Mouse (Mus musculus): ENCODE measurements around the gene Ptprn2.

Ptprn2 gene

GRCm38 (mm10) chr12:116975547-116975946 lies 490.0 kb downstream of the Ptprn2 start:
- no peak for DNase-seq (ENCODE audit: inconsistent ontology term)

- no peak for DNase-seq (ENCODE audit: inconsistent ontology term)
These were observed 491.5 kb downstream of the Ptprn2 start for GRCm38 (mm10) chr12:116976981-116977380.

DNA sequence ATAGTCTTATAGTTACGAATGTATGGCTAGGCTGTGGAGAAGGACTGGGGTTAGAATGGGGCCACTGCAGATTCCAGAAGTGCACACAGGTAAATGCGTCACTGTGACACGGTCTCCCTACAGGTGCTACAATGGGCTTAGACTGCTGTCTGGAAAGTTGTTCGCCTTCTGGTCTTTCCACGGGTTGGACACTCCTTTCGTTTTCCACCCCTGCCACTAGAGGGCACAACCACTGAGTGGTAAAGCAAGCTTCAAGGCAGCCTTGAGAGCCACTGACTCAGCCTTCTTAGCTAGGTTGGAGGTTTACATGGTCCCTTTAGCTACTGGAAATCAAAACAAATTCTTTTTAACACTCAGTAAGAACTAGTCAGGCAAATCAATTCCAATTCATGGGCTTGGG lies 492.7 kb downstream of the Ptprn2 start:
- DNase-seq (ENCODE audit: inconsistent ontology term), result no peak

DNA sequence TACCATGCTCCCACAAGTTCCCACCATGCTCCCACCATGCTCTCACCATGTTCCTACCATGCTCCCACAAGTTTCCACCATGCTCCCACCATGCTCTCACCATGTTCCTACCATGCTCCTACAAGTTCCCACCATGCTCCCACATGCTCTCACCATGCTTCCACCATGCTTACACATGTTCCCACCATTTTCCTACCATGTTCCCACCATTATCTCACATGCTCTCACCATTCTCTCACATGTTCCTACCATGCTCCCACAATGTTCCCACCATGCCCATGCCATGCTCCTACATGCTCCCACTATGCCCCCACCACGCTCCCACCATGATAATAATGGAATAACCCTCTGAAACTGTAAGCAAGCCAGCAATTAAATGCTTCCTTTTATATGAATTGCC lies 495.8 kb downstream of the Ptprn2 start:
- DNase-seq (ENCODE audit: inconsistent ontology term), result no peak

DNA sequence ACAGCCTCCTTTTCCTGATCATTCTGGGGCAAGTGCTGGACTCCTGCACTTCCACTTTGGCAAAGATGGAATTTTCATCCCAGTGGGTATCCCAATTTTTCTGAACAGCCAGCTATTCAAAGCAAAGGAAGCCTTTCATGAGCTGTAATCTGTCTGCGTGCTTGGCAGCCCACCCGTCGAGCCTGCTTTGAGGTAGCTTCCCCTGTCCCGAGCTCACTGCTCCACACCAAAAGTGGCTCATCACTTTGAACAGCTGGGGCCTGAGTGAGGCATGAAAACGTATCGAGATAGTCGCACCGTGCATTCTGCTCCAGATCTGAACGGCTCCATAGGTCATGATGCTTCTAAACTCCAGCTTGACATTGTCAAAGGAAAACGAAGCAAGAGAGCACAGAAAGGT lies 503.6 kb downstream of the Ptprn2 start:
- DNase-seq (ENCODE audit: inconsistent ontology term), result peak; percentile 22

- DNase-seq (ENCODE audit: inconsistent ontology term), result no peak
These were observed 516.1 kb downstream of the Ptprn2 start for GRCm38 (mm10) chr12:117001546-117002148.

DNA sequence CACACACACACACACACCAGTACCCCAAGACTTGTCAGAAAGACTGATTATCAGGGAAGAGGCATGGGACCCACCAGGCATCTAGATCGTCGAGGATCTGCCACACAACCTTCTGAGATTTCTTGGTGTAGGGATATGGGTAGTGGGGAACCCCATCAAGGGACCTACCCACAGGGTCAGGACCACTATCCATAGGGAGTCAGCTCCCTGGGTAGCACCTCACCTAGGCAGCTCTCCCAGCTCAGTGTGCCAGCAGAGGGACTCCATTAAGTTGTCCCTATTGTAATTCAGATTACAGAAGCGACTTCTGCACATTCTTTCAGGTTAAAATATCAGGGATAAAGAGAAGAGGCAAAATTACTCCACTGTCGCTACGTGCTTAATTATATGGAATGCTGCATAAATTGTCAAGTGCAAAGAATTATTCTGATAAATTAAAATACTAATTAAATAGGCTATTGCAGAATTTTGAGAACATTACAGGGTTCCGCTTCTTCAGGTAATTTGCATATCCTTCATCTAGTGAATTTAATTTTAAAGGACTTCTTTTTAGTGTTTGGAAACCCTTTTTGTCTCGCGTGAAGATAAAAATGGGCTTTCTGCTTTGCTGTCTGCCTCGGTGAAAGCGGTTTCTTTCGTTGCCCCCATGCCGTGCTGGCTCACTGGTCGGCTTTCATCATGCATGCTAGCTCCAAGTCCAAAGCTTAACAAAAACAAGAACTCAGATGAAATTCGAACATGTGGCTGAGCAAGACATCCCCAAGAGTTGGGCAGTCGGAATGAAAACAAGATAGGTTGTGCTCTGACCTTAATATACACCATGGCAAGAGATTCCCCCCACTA lies 531.5 kb downstream of the Ptprn2 start:
- DNase-seq (ENCODE audit: inconsistent ontology term), result no peak

DNA sequence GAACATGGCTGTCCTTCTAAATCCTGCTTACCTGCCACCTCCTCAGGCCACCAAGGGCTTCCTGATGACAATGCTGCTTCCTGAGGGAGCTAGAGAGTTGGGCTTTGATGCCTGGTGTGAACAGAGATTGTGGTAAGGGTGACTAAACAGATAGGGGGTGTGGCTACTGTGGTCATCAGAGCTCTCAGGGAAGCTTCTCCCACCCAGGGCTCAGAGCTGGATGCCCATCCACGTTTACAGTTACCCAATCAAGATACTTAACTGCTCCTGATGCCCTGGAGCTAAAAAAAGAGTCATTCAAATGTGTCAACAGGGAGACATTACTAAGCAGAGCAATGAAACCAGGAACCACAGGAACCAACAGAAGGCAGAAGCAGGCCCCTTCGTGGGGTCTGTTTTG lies 532.4 kb downstream of the Ptprn2 start:
- DNase-seq (ENCODE audit: inconsistent ontology term), result peak; percentile 10

- DNase-seq (ENCODE audit: inconsistent ontology term), result no peak
These were observed 537.7 kb downstream of the Ptprn2 start for GRCm38 (mm10) chr12:117023235-117023634.

DNA sequence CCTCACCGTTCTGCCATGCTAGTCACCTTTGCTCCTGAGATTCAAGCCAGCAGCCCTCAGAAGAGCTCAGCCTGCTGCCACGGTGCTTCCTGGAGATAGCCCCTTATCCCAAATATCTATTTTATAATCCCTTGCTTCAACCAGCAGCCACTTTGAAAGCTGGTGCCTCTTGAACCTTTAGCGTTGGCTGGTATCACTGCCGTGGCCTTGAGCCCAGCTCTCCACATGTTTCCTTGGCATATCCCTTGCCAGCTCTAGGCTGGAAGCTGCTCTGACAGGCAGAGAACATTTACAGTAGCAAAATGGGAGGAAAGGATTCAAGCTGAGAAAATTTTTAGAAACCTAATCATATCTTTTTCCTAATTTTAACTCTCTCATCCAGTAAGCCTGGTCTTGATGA lies 539.4 kb downstream of the Ptprn2 start:
- no peak for DNase-seq (ENCODE audit: inconsistent ontology term)

GRCm38 (mm10) chr12:117025676-117026075 lies 540.2 kb downstream of the Ptprn2 start:
- no peak for DNase-seq (ENCODE audit: inconsistent ontology term)

DNA sequence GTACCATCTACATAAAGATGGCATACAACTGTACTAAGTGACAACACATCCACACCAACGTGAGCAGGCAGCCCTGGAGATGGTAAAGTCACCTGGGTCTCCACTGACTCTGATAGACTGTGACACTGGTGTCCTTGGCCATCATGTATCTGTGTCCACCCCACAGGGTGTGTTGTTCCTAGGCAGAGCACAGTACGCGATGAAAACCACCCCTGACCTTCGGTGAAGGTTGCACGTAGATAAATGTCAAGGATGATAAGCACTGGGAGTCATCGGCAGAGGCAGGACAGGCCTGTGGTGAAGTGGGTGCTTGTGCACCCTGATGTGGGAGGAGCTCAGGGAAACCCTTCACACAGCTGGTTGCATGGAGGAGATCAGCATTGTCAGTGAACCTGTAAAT lies 541.8 kb downstream of the Ptprn2 start:
- no peak for DNase-seq (ENCODE audit: inconsistent ontology term)

- DNase-seq (ENCODE audit: inconsistent ontology term), result no peak
These were observed 542.9 kb downstream of the Ptprn2 start for GRCm38 (mm10) chr12:117028333-117028961.

DNA sequence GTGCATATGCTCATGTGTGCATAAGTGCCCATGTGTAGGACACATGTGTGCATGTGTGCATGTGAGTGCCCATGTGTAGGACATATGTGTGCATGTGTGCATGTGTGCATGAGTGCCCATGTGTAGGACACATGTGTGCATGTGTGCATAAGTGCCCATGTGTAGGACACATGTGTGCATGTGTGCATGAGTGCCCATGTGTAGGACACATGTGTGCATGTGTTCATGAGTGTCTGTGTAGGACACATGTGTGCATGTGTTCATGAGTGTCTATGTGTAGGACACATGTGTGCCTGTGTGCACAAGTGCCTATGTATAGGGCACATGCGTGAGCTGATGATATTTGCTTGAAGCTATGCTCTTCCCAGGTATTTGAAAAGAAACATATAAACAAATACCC lies 547.7 kb downstream of the Ptprn2 start:
- no peak for DNase-seq (ENCODE audit: inconsistent ontology term)

- no peak for DNase-seq (ENCODE audit: inconsistent ontology term)
These were observed 549.0 kb downstream of the Ptprn2 start for GRCm38 (mm10) chr12:117034506-117034905.

DNA sequence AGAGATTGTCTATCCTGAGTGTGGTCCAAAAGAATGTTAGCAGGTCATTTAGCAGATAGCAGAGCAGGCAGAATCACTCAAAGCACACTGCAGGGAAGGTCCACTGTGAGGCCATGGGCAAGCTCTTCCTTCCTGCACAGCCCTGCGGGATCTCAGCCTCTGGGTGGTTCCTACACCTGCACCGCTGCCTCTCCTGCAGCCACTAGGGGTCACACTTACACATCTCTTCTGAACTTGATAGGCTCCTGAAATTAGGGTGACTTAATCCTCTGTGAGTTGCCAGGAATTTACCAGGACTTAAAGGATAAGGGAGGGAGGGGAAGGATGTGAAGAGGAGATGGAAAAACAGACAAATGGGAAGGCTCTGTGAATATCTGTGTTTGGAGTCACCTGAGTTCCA lies 549.7 kb downstream of the Ptprn2 start:
- peak; percentile 54 for DNase-seq (ENCODE audit: inconsistent ontology term)

GRCm38 (mm10) chr12:117039411-117039810 lies 553.9 kb downstream of the Ptprn2 start:
- DNase-seq (ENCODE audit: inconsistent ontology term), result peak; percentile 42

- DNase-seq (ENCODE audit: inconsistent ontology term), result no peak
These were observed 555.9 kb downstream of the Ptprn2 start for GRCm38 (mm10) chr12:117041409-117041808.

- no peak for DNase-seq (ENCODE audit: inconsistent ontology term)
These were observed 557.2 kb downstream of the Ptprn2 start for GRCm38 (mm10) chr12:117042706-117043105.

GRCm38 (mm10) chr12:117047384-117048251 lies 562.1 kb downstream of the Ptprn2 start:
- no peak for DNase-seq (ENCODE audit: inconsistent ontology term)

GRCm38 (mm10) chr12:117049829-117050228 lies 564.3 kb downstream of the Ptprn2 start:
- no peak for DNase-seq (ENCODE audit: inconsistent ontology term)
